Mouse (Mus musculus): ENCODE measurements around the gene Gm4027.
"Not testable (repeated sequence)": the region's sequence is repeated elsewhere in the genome, so short reads cannot be mapped to it uniquely, and the experiment has no call there.

- TF ChIP-seq POLR2A (IDR thresholded peaks at IDR 0.05; ENCODE audit: low read depth, low read length); CTCF (IDR thresholded peaks at IDR 0.05; ENCODE audit: extremely low read depth, insufficient read length, insufficient replicate concordance, low read depth, low read length): not testable (repeated sequence)
Measured at GRCm38 (mm10) chr12:87601388-87601787, 17.3 kb upstream of the Gm4027 start.

All from small intestine, adult 2 months (tissue).